Mouse (Mus musculus) cerebellum, adult 2 months (tissue): ENCODE data around the gene Tmem151b.

ENCODE experiments used
- CTCF ChIP-seq: fragments of 200-500 bp; IDR thresholded peaks from 2 replicates; pipeline ENCODE4 v1.5.1; 2011; ENCODE audit warnings: low read depth, mild to moderate bottlenecking, control low read depth, low read length, moderate library complexity, borderline replicate concordance; ENCODE audit not compliant: insufficient read depth
- POLR2A ChIP-seq: fragments of 200-500 bp; IDR thresholded peaks from 2 replicates; pipeline ENCODE4 v1.6.1; 2011; ENCODE audit warnings: low read length, control low read depth, borderline replicate concordance; ENCODE audit not compliant: insufficient read depth

DNA sequence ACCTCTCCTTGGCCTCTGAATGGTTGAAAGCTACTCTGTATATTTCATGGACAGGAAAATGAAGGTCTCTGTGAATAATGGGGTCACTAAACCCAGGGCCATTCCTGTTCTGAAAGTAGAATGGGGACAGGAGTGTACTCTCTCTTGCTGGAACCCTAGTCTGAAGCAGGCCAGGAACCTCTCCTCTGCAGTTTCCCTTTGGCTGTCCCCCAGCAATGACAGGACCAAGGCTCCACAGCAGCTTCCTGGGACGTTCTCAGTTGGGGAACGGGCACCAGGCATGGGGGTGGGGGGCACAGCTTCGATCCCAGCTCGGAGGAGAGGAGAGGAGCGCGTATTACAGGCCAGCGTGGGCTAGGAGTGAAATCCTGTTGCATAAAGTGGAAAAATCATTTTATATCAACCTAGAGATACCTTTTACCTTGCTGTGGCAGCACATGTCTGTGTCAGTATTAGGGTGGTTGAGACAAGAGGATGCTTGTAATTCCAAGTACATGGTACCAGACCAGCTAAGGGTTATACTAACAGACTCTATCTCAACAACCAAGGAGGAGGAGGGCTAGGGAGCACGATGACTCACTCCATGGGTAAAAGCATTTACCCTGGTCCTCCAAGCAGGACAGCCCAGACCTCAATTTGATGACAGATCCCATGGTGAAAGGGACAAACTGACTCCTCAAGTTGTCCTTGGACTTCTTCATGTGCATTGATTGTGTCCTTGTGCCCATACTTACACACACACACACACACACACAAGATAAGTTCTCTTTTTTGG is 25.8 kb upstream of the Tmem151b start:
- TF ChIP-seq POLR2A (no peak), CTCF (no peak)
